Mouse (Mus musculus): ENCODE data around the gene Ppm1h. TPM values are rescaled to one million over a fixed set of nuclear protein-coding genes. Genes with fewer than 3 reads are reported as not detected.

Ppm1h gene
- total and polyA plus RNA-seq, 3 experiments = 6.9 to 14.9 TPM; not detected in 1

DNA sequence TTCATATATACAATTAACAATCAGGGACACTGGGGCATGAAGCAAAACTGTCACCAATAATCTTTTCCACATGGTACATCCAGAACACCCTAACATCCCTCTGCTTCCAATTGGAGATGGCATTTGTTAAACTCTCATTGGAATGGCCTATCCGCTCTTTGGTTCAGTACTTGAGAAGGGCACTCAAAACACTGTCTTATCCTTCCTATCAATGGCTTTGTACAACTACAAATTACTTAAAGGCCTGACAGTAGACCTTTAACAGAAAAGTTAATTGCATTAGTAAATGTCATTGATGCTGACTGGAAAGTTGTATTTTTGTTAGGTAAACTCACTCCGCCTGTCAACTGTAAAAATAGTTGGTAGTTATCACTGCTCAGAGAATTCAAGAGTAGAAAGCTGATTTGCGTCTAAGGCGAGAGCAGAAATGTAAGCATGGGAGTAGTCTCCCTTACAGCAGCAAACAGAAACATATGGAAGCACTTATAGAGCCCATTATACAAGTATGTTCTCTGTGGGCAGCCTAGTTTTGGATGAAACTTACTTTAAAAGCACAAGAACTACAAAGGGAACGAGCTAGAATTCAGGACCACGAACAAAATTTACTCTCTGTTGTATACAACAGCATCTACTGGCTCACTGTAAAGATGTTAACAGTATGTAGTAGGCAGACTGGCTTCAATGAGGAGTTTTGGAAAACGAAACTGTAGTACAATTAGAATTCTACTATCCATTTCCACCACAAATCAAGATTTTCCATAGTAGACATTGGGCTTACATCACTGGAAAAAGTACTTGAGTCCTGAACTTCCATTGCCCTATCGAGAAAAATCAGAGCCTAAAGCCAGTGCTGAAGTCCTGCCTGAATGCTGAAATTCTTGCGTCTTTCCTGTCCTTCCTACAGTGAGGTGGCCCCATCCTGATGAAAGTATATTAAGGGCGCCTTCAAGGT is 305.3 kb downstream of the Ppm1h start:
- peaks cover 0 to 23% of the 10 kb centered on the region in 2 experiments; a peak in 3 of 4 replicates for H3K36me3 ChIP-seq (ENCODE audit: control insufficient read depth in 1 of 2, insufficient read depth in 2 of 2, low read length in 2 of 2)
- H3K79me2 ChIP-seq (ENCODE audit: control insufficient read depth, insufficient read depth, low read length, poor library complexity) = peaks cover 29% of the 10 kb centered on the region
- no peaks in the 10 kb centered on the region for H3K27me3 ChIP-seq (ENCODE audit: control insufficient read depth in 1 of 2, insufficient read depth in 2 of 2, low read length in 2 of 2)
- H3K9me3 ChIP-seq (replicated peaks; ENCODE audit: insufficient read depth, low read length) = no peaks in the 10 kb centered on the region
- peak overlapping the region; percentile 51 for H3K27ac ChIP-seq (ENCODE audit: control insufficient read depth, low read depth, low read length)
- peak; percentile 59 for DNase-seq (ENCODE audit: low read depth, low spot score)
- peak; percentile 94 for TF ChIP-seq CHD1 (IDR thresholded peaks at IDR 0.05; ENCODE audit: low read depth, low read length)
- TF ChIP-seq SIN3A (IDR thresholded peaks at IDR 0.05; ENCODE audit: low read length) = peak; percentile 38
- peak; percentile 46; the same call in 1 of the 2 replicates for TF ChIP-seq POLR2AphosphoS2 (IDR thresholded peaks at IDR 0.05; ENCODE audit: low read length)
- TF ChIP-seq EP300 (IDR thresholded peaks at IDR 0.05; ENCODE audit: low read depth in 1 of 2, low read length in 2 of 2) = 0 out of 4 replicates have a peak, but pooled peaks of 1 of the 2 experiments have one; percentile 3
- no peak for TF ChIP-seq E2F4 (IDR thresholded peaks at IDR 0.05; ENCODE audit: borderline replicate concordance, low read depth, low read length)
- TF ChIP-seq MAZ (IDR thresholded peaks at IDR 0.05; ENCODE audit: low read depth, low read length) = peak; percentile 29; the same call in 1 of the 2 replicates
- no peak for TF ChIP-seq POLR2AphosphoS5 (IDR thresholded peaks at IDR 0.05; ENCODE audit: borderline replicate concordance, low read depth, low read length)
- H3K9ac ChIP-seq (ENCODE audit: control insufficient read depth, low read depth, low read length, poor library complexity, severe bottlenecking) = peak overlapping the region; percentile 96
- H3K4me3 ChIP-seq (ENCODE audit: control insufficient read depth in 1 of 2, insufficient read depth in 1 of 2, low read depth in 2 of 2, low read length in 2 of 2) = peak overlapping the region; percentile 93 to 97
- H3K4me1 ChIP-seq (ENCODE audit: control insufficient read depth in 1 of 2, insufficient read depth in 2 of 2, low read length in 2 of 2) = peaks cover 4 to 14% of the 10 kb centered on the region in 2 experiments; a peak in 3 of 4 replicates

DNA sequence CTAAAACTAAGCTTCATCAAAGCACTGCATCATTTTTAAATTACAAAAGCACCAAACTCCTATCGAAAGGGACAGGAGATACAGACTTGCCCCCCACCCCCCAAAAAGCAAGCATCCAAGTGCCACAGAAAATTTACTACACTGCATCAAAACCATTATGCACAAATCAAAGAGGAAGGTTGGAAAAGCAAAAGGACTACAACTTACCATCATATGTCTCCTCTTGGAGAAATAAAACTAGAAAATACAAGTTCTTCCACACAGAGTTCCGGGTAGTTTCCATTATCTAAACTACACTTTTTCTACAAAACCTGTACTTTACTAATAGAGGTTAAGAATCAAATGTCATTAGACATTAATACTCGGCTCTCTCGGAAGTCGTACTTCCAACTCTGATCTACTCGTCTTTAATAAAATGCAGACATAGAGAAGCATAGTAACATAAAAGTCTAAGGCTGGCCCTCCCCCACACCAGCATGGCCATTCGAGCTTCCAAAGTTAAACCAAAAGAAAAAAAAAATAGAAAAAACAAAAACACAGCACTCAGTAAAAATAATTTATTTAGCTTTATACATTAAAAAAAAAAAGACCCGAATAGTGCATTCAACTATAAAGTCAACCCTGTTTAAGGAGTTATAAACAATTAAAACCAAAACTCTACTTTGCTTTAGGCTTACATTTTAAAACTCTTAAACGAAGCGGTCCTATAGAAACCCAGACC is 306.1 kb downstream of the Ppm1h start:
- Histone ChIP-seq H3K27ac (ENCODE audit: control insufficient read depth, low read depth, low read length) (peak overlapping the region; percentile 96), H3K36me3 (ENCODE audit: control insufficient read depth in 1 of 2, insufficient read depth in 2 of 2, low read length in 2 of 2) (peaks cover 0 to 23% of the 10 kb centered on the region in 2 experiments; a peak in 3 of 4 replicates), H3K4me1 (ENCODE audit: control insufficient read depth in 1 of 2, insufficient read depth in 2 of 2, low read length in 2 of 2) (peaks cover 4 to 14% of the 10 kb centered on the region in 2 experiments; a peak in 3 of 4 replicates), H3K79me2 (ENCODE audit: control insufficient read depth, insufficient read depth, low read length, poor library complexity) (peaks cover 29% of the 10 kb centered on the region), H3K27me3 (ENCODE audit: control insufficient read depth in 1 of 2, insufficient read depth in 2 of 2, low read length in 2 of 2) (no peaks in the 10 kb centered on the region), H3K9me3 (replicated peaks; ENCODE audit: insufficient read depth, low read length) (no peaks in the 10 kb centered on the region), H3K9ac (ENCODE audit: control insufficient read depth, low read depth, low read length, poor library complexity, severe bottlenecking) (peak overlapping the region; percentile 96), H3K4me3 (ENCODE audit: control insufficient read depth in 1 of 2, insufficient read depth in 1 of 2, low read depth in 2 of 2, low read length in 2 of 2) (peak overlapping the region; percentile 93 to 97)
- peak; percentile 12; the same call in 1 of the 2 replicates for TF ChIP-seq CHD1 (IDR thresholded peaks at IDR 0.05; ENCODE audit: low read depth, low read length)
- TF ChIP-seq BHLHE40 (IDR thresholded peaks at IDR 0.05; ENCODE audit: borderline replicate concordance, low read depth, low read length) = no peak
- DNase-seq (ENCODE audit: low read depth, low spot score) = peak; percentile 54

- peaks cover 4 to 14% of the 10 kb centered on the region in 2 experiments; a peak in 3 of 4 replicates for H3K4me1 ChIP-seq (ENCODE audit: control insufficient read depth in 1 of 2, insufficient read depth in 2 of 2, low read length in 2 of 2)
- no peak for TF ChIP-seq POLR2AphosphoS5 (IDR thresholded peaks at IDR 0.05; ENCODE audit: borderline replicate concordance, low read depth, low read length)
- peak; percentile 73 for TF ChIP-seq SIN3A (IDR thresholded peaks at IDR 0.05; ENCODE audit: low read length)
- TF ChIP-seq MXI1 (IDR thresholded peaks at IDR 0.05; ENCODE audit: low read depth, low read length) = peak; percentile 20; the same call in 1 of the 2 replicates
- TF ChIP-seq CTCF (IDR thresholded peaks at IDR 0.05 in 2 of 3, conservative IDR thresholded peaks at IDR 0.05 in 1 of 3; ENCODE audit: control insufficient read depth in 1 of 3, insufficient read depth in 1 of 3, low read depth in 2 of 3, low read length in 3 of 3, poor library complexity in 1 of 3, severe bottlenecking in 1 of 3) = no peak
- H3K4me3 ChIP-seq (ENCODE audit: control insufficient read depth in 1 of 2, insufficient read depth in 1 of 2, low read depth in 2 of 2, low read length in 2 of 2) = peak overlapping the region; percentile 93 to 97
- peaks cover 0 to 23% of the 10 kb centered on the region in 2 experiments; a peak in 3 of 4 replicates for H3K36me3 ChIP-seq (ENCODE audit: control insufficient read depth in 1 of 2, insufficient read depth in 2 of 2, low read length in 2 of 2)
- H3K27ac ChIP-seq (ENCODE audit: control insufficient read depth, low read depth, low read length) = peak overlapping the region; percentile 96
- peaks cover 29% of the 10 kb centered on the region for H3K79me2 ChIP-seq (ENCODE audit: control insufficient read depth, insufficient read depth, low read length, poor library complexity)
- peak overlapping the region; percentile 96 for H3K9ac ChIP-seq (ENCODE audit: control insufficient read depth, low read depth, low read length, poor library complexity, severe bottlenecking)
- DNase-seq (ENCODE audit: low read depth, low spot score) = peak; percentile 64
- no peaks in the 10 kb centered on the region for H3K27me3 ChIP-seq (ENCODE audit: control insufficient read depth in 1 of 2, insufficient read depth in 2 of 2, low read length in 2 of 2)
- no peaks in the 10 kb centered on the region for H3K9me3 ChIP-seq (replicated peaks; ENCODE audit: insufficient read depth, low read length)
Observed at GRCm38 (mm10) chr10:122985252-122985514, 306.6 kb downstream of the Ppm1h start.
